Mouse (Mus musculus): Measurements from ENCODE around the gene Snx32.

DNA sequence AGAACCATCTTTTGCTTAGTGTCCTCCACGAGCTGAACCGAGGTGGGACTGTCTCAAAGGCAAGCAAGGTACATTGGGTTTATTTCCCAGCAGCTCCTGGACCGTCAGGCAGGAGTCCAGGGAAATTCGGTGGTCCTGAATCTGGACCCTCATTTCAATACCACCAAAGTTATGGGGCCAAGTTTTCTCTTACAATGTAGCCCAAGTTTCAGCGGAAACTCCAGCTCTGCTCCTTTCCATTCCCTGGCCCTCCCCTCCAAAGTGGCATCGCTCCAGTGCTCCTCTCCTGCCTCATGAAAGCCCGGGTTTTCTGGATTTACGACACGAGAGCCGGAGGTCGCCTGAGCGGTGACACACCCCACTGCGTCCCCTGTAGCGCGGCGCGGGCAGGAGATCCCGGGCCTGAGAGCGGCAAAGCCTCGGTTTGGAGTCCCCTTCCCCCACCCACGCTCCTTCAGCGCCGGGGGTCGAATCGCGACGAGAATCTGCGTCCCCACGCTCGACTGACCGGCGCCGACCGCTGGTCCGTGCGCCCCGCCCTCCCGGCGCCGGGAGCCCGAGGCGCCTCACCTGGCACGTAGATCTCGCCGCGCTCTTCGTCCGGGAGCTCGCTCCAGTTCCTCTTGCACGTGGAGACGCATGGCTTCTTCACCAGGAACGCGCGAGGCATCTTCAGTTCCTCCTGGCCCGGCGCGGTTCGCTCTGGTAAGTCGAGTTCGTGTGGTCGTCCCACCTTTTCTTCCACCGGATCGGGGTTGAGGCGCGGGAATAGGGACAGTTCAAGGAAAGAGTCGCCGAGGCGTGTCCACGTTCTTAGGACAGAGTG lies 49.5 kb upstream of the Snx32 start:
- TF ChIP-seq CTCF (IDR thresholded peaks at IDR 0.05; ENCODE audit: low read depth, low read length) (no peak), POLR2A (IDR thresholded peaks at IDR 0.05; ENCODE audit: borderline replicate concordance, low read depth, low read length) (no peak)
